Mouse (Mus musculus): Measurements from ENCODE around the gene Gm6871.
"Not testable (repeated sequence)": the region's sequence is repeated elsewhere in the genome, so short reads cannot be mapped to it uniquely, and the experiment has no call there.

The Gm6871 gene

GRCm38 (mm10) chr7:41573562-41573961, at the start of gene Gm6871:
Gm6871 (minus strand) TSS chr7:41573662.
- not testable (repeated sequence) for DNase-seq (ENCODE audit: low spot score in 2 of 2)

DNA sequence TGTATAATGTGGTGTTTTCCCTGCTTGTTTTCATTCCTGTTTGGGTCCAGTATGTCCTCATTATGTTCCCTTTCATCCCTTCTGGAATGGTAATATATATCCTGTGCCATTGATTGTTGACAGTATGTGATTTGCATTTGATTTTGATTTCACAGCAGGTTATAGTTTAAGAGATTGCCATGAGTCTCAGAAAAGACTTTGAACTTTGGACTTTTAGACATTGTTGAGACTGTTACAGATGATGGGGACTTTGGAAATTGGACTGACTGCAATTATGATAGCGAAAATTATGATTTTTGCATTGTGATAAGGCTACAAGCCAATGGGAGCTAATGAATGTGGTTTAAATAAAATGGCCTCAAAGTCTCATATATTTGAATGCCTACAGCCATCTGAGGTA, 42.8 kb upstream of the Gm6871 start:
- DNase-seq (ENCODE audit: low spot score in 2 of 2): not testable (repeated sequence)

- no peak for DNase-seq (ENCODE audit: low spot score in 2 of 2)
These were observed 38.2 kb upstream of the Gm6871 start for GRCm38 (mm10) chr7:41611654-41612053.

DNA sequence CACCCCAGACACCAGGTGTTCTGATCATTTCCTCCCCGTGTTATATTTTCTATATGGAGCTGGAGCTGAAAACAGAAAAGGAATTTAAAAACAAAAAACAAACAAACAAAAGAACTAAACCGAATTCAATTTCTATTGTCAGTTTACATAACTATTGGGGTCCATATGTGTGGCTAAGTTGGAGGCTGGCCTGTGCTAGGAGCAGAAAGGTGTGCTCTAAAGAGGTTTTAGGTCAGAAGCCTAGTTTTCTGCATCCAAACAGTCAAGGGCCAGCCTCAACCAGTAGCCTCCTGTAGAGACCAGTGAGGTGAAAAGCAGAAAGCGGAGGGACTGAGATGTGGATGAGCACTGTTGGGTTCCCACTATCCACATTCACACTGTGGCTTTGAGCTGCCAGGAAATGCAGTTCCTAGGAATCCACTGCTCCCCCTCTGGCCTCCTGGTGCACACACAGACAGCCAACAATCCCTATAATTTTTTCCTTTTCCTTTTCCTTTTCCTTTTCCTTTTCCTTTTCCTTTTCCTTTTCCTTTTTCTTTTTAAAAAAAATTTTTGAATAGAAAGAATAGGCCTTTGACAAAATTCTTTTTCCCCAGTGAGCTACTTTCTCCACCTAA, 26.6 kb upstream of the Gm6871 start:
- peak in 1 of 2 experiments; percentile 6 for DNase-seq (ENCODE audit: low spot score in 2 of 2)

- DNase-seq (ENCODE audit: low spot score in 2 of 2): peak; percentile 91 to 93
These were observed 25.8 kb upstream of the Gm6871 start, which contains the start of gene 2610021A01Rik for GRCm38 (mm10) chr7:41599034-41599813. 2610021A01Rik (plus strand) TSS chr7:41599230.

DNA sequence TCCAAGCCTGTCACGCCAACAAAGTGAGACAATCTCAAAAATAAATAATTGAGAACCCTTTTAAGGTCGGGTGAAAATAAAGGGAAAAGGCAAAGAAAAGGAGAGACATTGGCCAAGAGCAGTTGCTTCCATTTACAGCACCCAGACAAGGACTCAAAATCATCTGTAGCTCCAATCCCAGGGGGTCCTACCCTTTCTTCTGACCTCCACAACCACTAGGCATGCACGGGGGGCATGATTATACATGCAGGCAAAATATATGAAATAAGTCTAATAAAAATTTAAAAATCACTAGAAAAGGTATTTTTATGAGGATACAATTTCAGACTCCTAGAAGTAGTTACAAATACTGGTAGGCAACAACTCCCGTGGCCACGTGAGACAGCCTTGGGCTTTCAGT, 25.2 kb upstream of the Gm6871 start:
- no peak for DNase-seq (ENCODE audit: low spot score in 2 of 2)

DNA sequence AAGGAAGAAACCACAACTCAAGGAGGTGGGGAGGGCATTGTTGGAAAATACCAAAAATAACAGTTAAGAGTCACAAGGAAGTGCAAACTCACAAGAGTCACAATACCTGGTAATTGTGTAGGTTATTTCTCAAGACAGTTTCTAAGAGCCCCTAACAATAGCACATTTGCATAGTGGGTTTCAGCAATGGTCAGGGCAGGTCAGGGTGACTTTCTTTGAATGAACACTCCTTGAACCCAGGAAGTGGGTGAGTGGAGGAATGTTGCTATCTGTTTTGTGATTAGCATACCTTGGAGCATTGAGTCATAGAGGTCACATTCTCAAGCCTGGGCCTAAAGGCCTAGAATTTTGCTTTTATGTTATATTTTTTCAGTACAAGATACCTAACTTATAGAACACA, 14.4 kb upstream of the Gm6871 start:
- DNase-seq (ENCODE audit: low spot score in 2 of 2): not testable (repeated sequence)

- no peak for DNase-seq (ENCODE audit: low spot score in 2 of 2)
These were observed 8.6 kb upstream of the Gm6871 start for GRCm38 (mm10) chr7:41582028-41582427.

- no peak for DNase-seq (ENCODE audit: low spot score in 2 of 2)
These were observed 4.5 kb upstream of the Gm6871 start for GRCm38 (mm10) chr7:41577956-41578355.

DNA sequence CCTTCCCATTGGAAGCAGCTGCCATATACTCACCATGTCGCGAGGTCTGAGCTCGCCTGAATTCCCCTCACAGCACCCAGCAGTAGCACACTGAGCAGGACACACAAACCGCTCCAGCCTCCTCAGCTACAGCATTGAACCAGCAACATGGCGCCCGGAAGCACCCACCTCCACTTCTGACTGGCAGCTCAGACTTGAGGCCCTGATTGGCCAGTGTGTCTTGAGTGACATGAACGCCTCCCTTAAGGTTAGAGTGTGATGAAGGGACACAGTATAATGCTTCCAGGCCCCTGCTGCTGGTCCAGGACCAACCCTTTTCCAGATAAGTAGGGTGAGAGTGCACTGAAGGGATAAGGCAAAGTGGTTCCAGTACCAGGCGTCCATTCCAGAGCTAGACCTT, 12.8 kb downstream of the Gm6871 start:
- DNase-seq (ENCODE audit: low spot score in 2 of 2): no peak

DNA sequence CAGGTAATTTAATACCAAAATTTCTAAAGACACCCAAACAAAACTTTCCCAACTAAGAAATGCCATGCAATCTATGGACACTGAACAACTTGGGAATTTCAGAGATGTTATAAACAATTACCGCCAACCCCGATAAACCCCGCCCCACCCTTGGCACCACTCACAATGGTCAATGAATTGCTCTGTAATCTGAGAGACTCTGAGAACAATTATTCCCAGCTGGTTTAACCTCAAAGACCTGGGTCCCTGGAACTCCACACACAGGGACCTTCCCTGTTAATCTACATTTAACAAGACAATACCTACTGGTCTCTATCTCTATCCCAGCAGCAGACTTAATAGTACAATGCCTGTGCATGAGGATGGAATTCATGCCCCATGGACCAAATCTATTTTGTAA, 60.8 kb downstream of the Gm6871 start:
- no peak for DNase-seq (ENCODE audit: low spot score in 2 of 2)

- no peak for DNase-seq (ENCODE audit: low spot score in 2 of 2)
These were observed 61.3 kb downstream of the Gm6871 start for GRCm38 (mm10) chr7:41512207-41512606.

GRCm38 (mm10) chr7:41502402-41502801, 71.1 kb downstream of the Gm6871 start:
- DNase-seq (ENCODE audit: low spot score in 2 of 2): no peak

DNA sequence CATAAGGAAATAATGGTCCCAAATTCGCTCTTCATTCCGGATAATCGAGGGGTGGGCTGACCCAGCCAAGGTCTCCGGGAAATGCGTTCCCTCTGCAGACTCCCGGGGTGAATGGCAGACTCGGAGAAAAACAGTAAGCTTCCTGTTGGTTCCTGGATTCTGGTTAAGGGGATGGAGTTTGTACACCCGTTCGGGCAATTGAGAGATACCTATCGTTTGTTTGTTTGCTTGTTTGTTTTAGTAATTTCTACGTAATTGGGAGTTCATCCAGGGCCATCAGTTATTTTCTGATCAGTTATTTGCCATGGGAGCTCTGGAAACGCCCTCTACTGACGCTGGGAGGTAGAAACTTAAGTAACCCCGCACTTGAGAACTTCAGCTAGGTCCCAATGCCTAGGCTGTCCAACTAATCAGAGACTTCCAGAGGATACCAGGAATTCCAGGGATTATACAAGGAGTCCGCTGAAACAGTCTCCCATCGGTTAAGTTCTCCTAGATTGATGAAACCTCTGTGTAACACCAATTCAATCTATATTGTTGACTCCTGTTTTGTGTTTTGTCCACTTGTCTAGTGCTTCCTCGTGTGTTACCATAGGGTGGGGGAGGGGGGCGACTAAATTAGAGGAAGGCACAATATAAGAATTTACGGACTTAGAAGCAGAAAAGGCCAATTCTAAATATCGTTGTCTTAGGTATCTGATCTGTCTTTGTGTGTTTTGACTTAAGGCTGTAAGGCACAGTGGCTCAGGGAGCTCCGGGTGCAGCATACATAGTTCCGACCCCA, 73.1 kb downstream of the Gm6871 start:
- peak in 1 of 2 experiments; percentile 65 for DNase-seq (ENCODE audit: low spot score in 2 of 2)

GRCm38 (mm10) chr7:41499389-41500049, 73.9 kb downstream of the Gm6871 start, which contains the start of the genes Gm20449 and AW146154:
Gm20449 (minus strand) TSS chr7:41499417.
AW146154 (minus strand) TSS chr7:41499890.
- peak; percentile 96 to 99 for DNase-seq (ENCODE audit: low spot score in 2 of 2)

DNA sequence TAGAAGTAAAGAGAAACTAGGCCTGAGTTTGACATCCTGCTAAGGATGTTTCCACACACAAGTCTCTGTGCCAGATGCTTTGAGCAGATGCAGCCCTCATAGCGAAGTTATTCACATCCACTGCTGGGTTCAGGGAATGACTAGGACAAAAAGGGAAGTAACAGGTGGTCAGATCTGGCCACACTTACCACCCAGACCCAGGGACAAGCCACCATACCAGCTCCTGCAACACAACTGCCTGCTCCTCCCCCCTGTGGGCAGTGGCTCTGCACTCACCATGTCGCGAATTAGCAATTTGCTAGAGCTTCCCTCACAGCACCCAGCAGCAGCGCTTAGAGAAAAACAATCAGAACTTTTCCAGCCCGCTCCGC, 74.5 kb downstream of the Gm6871 start:
- not testable (repeated sequence) for DNase-seq (ENCODE audit: low spot score in 2 of 2)

GRCm38 (mm10) chr7:41498464-41498863, 75.0 kb downstream of the Gm6871 start:
- DNase-seq (ENCODE audit: low spot score in 2 of 2): not testable (repeated sequence)

DNA sequence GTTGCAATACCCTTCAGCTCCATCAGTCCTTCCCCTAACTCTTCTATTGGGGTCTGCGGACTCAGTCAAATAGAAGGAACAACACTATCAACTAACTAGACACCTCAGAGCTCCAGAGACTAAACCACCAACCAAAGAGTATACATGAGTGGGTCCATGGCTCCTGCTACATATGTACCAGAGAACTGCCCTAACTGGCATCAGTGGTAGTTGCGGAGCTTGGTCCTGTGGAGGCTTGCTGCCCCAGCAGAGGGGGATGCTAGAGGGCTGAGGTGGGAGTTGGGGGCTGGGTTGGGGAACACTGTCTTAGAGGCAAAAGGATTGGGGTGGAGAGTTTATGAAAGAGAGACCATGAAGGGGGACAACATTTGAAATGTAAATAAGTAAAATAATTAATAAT, 75.6 kb downstream of the Gm6871 start:
- no peak for DNase-seq (ENCODE audit: low spot score in 2 of 2)

All from frontal cortex, postnatal 10 days (tissue).